Mouse (Mus musculus) left cerebral cortex, adult 9 months (tissue): Measurements from ENCODE around the gene Prpf4b.
"Not testable (repeated sequence)": the region's sequence is repeated elsewhere in the genome, so short reads cannot be mapped to it uniquely, and the experiment has no call there.

Experiments used
- DNase-seq, 2 experiments: peaks; one replicate each; pipeline ENCODE4 v3.0.0; 2022; ENCODE audit warnings: low spot score in 2 of 2

Prpf4b gene

DNA sequence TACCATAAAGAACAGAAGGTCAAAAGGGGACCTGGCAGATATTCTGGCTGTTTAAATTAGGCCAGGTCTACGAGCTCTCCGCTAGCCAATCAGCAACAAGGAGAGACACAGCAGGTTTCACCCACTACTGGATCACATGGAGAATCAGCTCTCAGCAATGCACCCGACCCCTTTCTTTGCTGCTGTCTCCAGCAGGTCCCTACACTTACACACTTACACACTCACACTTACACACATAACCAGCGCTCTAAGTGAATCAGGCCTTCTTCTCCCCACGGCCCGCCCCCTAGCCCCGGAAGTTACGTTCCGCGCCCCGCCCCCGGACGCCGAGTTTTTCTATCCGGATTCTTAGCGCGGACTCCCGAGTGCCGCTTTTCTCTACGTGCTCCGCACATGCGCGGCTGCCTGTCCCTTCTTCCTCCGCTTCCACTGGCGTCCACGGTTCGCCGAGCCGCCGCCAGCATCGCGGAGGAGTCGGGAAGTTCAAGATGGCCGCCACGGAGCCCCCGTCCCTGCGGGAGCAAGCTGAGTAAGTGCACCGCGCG lies at the start of gene Prpf4b:
Prpf4b (plus strand) TSS at position 137 of the 545 bp plus-strand sequence.
- peak; percentile 82 to 95 for DNase-seq

DNA sequence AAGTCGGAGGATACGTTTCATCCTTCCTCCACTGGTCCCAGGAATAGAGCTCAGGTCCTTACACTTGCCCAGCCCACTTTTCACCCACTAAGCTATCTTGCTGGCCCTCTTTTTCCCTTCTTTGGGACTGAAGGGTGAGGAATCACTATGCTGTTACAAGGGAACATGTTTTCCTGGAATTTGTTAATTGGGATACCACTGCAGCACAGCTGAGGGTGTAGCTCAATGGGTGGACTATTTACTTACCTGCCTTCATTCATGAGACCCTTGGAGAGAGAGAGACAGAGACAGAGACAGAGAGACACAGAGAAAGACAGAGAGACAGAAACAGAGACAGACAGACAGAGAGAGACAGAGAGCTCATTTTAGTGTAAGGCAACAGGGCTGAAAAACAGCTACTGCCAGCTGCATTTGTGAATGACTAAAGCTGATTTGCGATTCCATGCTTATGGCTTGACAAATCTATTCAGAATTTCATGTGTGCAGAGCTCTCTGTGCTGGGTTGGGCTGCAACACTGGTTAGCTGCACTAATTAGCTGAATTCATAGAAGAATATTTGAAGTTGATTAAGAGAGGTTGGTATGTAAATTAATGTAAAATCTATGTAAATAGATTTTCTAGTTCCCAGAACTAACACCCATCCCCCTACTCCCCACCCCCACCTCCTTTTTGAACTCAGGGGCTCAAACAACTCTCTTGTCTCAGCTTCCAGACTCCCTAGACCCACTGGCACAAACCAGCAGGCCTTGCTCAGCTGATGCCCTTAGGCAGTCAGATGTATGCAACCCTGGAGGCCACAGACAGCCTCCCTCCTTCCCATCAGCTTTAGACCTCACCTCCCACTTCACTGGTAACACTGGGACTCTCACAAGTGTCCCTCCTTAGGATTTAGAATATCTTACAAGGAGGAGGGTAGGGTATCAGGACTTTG lies 48.1 kb upstream of the Prpf4b start:
- no peak for DNase-seq

DNA sequence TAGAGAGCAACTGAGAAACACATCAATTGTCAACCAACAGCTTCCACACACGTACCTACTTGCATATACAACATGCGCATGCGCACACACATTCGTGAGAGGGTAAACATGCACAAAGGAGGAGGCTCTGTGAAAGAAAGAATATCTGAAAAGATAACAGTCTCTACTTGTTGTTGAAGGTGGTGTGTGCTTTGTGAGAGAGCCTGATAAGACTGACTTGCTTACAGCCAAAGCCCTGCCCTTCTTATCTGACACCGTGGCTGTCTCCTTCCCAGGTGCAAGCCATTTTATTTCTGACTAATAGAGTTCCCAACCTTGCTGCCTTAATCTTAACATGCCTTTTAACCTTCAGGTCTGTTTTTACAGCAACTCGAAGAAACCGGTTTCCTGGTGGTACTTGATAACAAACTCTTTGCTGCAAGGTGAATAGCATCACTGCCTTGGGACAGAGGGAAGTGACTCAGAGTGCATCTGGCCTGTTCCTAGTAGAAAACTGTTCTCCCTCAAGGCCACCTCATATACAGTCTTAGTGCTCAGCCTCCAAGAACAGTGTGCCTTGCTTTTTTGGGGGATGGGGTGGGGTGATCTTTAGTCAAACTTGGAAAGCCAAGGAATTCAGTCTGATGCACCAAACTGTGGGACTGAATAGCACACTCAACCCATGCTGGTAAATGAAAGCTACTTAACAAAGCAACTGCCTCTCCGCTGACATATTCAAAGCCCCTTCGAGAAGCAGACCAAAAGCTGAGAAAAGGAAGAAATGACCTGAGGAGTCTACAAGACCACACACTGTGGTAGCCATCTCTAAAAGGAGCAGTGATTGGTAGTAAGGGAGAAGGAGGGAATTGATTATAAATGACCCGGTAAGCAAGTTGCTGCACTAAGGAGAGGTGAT lies 46.9 kb upstream of the Prpf4b start:
- no peak for DNase-seq

DNA sequence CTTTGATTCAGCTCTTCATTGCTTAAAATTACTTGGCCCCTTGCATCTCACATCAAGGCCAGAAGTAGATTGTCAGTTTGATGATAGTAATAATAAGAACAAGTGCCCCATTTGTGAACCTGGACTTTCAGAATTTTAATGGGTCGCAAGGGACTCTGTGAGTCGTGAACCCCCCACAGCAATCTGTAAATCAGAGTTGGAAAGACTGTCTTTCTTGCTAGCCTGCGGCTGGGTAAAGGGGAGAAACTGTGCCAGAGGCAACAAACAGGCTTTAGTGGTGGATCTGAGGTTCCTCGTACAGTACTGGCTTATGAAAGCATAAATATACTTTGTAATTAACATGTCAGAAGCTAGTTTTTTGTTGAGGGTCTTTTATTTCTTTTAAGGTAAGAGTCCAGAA lies 32.3 kb upstream of the Prpf4b start:
- DNase-seq = no peak

DNA sequence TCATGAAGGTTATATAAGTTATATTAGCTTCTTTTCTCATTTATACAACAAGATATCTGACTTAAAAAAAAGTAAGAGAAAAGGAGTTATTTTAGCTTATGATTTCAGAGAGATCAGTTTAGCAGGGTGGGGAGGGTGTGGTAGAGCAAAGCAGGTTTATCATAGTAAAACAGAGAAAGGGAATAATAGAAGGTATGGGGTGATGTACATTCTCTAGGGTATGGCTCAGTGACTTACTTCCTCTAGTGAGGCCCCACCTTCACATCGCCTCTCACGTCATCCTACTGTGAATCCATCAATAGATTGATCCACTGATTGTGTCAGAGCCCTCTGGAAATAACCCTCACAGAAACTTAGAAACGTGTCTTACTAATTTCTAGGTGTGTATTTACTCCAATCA lies 24.3 kb upstream of the Prpf4b start:
- no peak for DNase-seq

GRCm38 (mm10) chr13:34851191-34851784 lies 23.8 kb upstream of the Prpf4b start:
- DNase-seq = no peak

DNA sequence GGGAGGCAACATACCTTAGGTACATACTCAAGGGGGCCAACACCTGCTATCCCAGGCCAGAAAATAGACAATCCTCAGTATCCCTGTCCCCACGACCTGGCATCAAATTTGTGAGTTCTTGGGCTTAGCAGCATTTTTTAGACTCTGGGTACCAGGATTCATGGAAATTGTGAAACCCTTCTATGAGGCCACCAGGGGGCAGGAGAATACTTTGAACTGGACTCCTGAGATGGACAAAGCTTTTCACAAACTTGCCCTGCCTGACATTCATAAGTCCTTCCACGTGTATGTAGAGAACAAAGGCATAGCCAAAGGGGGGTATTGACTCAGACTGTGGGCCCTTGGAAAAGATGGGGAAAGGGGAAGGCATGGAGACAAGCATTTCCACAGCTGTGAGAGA lies 17.6 kb upstream of the Prpf4b start:
- DNase-seq = peak in 1 of 2 experiments; percentile 10

DNA sequence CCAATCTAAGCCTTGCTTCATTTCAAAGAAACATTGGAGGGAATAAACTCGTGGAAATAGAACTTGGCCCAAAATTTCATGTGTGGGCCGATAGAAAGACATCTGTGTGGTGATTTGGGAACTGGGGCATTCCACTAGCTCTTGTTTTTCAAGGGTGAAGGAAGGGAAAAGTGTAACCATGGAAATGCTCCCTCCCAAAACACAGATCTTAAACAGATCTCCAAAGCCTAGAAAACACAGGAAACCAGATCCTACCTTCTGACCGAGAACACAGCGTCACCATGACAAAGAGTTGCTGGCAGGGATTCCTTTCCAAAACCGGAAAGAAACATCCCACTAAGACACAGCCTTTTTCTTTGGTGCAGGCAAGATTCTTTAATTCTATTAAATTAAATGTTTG lies 15.7 kb upstream of the Prpf4b start:
- peak; percentile 19 to 60 for DNase-seq

- DNase-seq = not testable (repeated sequence)
Observed at GRCm38 (mm10) chr13:34861166-34861565, 13.9 kb upstream of the Prpf4b start.

DNA sequence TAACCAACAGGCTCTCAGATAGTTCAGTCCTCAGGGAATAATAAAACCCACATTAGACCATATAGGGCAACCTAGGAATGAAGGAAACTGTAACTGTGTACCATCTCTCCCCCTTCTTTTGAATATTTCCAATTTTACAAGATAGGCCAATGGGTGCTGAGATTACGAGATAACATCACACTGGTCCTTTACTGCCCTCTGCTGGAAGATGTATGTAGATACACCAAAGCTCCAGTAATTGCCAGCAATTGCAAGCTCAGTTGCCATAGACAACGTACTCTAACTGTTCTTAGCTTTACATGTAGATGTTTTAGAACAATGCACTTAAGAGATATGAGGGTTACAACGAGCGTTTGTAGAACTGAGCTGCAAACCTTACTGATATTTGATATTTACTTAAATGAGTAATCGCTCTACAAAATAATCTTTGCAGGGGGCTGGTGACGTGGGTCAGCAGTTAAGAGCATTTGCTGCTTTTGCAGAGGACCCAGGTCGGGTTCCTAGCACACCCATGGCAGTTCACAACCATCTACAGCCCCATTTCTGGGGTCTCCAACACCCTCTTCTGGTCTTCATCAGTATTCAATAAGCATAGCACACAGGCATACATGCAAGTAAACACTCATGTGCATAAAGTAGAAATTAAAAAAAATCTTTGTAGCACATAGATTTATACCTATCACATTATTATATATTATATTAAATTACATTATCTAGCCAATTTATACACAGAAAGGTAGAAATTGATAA lies 10.5 kb upstream of the Prpf4b start:
- peak; percentile 23 to 69 for DNase-seq

DNA sequence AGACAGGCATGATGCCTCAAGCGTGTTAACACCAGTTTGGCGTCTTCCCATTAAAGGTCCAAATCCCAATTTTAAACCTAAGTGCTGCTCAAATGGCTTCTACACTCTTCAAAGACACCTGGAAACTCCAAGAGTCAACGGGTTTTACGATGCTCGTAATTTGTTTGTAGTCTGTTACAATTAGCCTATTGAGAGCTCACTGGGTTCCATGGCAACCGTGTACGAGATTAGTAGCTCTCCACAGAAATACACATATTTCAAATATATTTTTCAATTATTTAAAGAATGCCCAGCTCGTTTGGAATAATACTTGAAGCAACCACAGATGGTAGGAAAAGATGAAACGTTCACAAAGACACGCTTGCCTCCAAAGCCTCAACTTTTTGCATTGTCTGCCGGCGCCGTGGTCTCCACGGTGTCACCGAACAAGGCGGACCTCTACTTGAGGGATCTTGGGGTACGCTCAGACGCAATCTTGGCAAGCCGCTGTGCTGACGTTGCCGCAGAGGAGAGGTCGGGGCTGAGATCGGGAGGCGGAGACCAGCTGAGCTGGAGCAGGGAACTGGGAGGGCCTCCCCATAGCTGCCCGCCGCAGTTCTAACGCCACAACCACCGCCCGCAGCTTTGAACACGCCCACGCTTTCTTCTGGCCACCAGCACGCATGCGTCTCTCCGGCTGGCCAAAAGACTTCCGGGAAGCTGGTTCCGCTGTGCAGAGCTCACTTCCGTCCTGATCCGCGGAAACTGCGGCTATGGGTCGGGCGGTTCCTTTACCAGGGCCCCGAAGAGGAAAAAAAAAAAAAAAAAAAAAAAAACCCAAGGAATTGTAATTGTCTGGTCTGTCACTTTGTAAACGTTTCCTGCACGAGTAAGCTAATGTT lies 1.1 kb upstream of the Prpf4b start:
- peak; percentile 88 to 95 for DNase-seq

- DNase-seq = peak in 1 of 2 experiments; percentile 1
Observed at GRCm38 (mm10) chr13:34874736-34875135, 366 bp upstream of the Prpf4b start.

- no peak for DNase-seq
Observed at GRCm38 (mm10) chr13:34875741-34876445, 791 bp downstream of the Prpf4b start.

DNA sequence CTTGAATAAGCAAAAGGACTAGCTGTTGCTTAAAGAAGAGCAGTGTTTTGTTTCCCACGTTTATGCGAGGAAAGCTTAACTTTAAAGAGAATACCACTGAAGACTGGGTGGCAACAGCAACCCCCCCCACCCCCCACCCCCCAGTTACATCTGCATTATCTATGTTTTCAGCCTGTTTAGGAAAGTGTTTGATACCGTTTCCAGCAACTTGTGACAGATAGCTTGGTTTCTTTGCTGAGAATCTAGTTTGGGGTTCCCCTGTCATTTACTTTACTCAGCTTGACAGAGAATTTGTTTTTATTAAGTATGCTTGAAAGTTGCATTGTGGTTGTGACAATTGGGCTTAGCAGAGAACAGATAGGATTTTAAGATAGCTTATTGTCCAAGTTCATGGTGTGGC lies 1.4 kb downstream of the Prpf4b start:
- no peak for DNase-seq

GRCm38 (mm10) chr13:34892871-34893270 lies 17.8 kb downstream of the Prpf4b start:
- no peak for DNase-seq

GRCm38 (mm10) chr13:34914614-34915013 lies 39.5 kb downstream of the Prpf4b start:
- no peak for DNase-seq

DNA sequence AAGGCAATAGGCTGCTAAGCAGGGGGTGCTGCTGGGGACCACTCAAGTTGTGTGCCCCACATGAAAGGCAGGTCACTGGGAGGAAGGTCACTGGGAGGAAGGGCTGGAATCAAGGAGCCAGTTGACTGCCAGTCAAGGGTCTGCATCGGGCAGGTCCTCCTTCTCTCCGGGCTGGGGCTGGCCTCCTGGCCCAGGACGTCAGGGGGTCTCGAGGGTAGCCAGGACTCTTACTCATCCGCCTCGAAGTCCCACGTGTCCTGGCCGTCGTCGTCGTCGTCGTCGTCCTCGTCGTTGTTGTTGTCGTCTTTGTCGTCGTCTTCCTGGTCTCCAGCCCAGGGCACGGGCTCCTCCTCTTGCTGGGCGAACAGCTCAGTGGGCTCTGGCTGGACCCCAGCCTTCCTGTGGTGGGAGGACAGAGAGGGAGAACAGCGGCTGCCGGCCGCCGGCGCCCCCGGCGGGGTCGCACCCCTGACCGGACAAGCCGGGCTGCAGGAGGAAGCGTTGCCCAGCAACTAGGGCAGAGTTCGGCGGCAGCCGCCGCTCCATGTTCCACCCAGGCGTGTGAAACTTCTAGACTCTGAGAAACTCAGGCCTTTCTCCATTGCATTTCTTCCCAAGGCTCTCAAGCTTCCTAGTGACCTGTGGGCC lies 41.5 kb downstream of the Prpf4b start:
- DNase-seq = no peak

DNA sequence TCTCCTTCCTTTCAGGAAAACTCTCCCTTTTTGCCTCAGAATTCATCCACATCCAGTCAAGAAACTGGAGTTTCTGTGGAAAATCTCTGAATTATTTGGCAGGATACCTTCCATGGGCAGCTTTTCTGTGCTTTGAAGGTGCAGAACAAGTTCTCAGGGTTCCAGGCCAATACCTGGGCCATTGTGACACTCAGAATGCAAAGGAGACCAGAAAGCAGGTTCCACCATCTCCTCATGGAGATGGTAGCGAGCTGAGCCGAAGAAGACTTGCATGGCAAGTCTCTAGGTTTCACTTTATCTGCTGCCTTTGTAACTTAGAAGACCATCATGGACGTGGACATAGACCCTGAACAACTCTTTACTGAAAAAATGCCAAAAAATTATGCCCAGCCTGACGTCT lies 49.1 kb downstream of the Prpf4b start, which contains the start of the genes Fam217a and 4933417A18Rik:
Fam217a (minus strand) TSS at position 101 of the 400 bp plus-strand sequence.
4933417A18Rik (plus strand) TSS at position 200 of the 400 bp plus-strand sequence.
- DNase-seq = no peak
